ENCODE assay signal across 14 mouse cellular contexts in genomic region chr10:46087766-46088165, GRCm38 (mm10).
DNase-seq lines count a peak whose midpoint lies in the region; ATAC-seq lines count a peak whose summit lies in the region.
"Had no signal": no experiment of that assay in that cellular context is flagged by ENCODE, and none has a peak within 500 bp of the region (broad histone marks: within the 10 kb centered on the region; RNA-seq: fewer than 3 reads in every experiment).

No protein-coding gene starts in this region.

- no peak overlapping the region for H3K9ac ChIP-seq in neural tube, embryonic 11.5 days (ENCODE audit: low read length)
- H3K9ac ChIP-seq: heart, embryonic 13.5 days; lung, embryonic 15.5 days had no signal

- H3K4me3 ChIP-seq in hindbrain, embryonic 10.5 days: no peak overlapping the region
- H3K4me3 ChIP-seq in neural tube, embryonic 11.5 days (ENCODE audit: low read depth, low read length): no peak overlapping the region
- H3K4me3 ChIP-seq: heart, embryonic 13.5 days; lung, embryonic 15.5 days had no signal

- DNase-seq in left cerebral cortex, postnatal 4 days: peak; percentile 83
- no peak for DNase-seq in left cerebral cortex, postnatal 14 days (ENCODE audit: low spot score in 2 of 2)
- DNase-seq in cerebellum, adult 9-11 months: peak; percentile 9
- peak; percentile 58 for DNase-seq in hindbrain, embryonic 10.5 days (ENCODE audit: low spot score)
- peak; percentile 27 for DNase-seq in neural tube, embryonic 11.5 days (ENCODE audit: low spot score)
- DNase-seq in layer of hippocampus, adult 9-10 months (ENCODE audit: low spot score): no peak
- DNase-seq in layer of hippocampus, adult 8-10 months (ENCODE audit: low spot score in 2 of 2): no peak
- DNase-seq in adrenal gland, adult (ENCODE audit: inconsistent age in 2 of 2, low spot score in 1 of 2): no peak
- DNase-seq: adrenal gland, postnatal 36 days; kidney, adult 9 months had no signal

- no peak overlapping the region for H3K4me2 ChIP-seq in neural tube, embryonic 11.5 days (ENCODE audit: low read depth)
- H3K4me2 ChIP-seq: heart, embryonic 13.5 days; liver, embryonic 11.5 days; lung, embryonic 15.5 days had no signal

- intact Hi-C loops in left cerebral cortex, postnatal 4 days (cut with DNase I): no loop called here
- intact Hi-C loops in left cerebral cortex, postnatal 14 days (cut with DNase I): no loop called here

- ATAC-seq in neural tube, embryonic 11.5 days (ENCODE audit: insufficient read depth, low FRiP score, low TSS enrichment): no peak

- H3K9me3 ChIP-seq in hindbrain, embryonic 10.5 days: no peaks in the 10 kb centered on the region
- no peaks in the 10 kb centered on the region for H3K9me3 ChIP-seq in neural tube, embryonic 11.5 days (ENCODE audit: control insufficient read depth, low read length)
- H3K9me3 ChIP-seq: G1E; heart, embryonic 13.5 days; lung, embryonic 15.5 days had no signal

- WGBS in hindbrain, embryonic 10.5 days: 42% methylated on average over 4 of the region's 4 CpGs
- WGBS in neural tube, embryonic 11.5 days: 36% methylated on average over 4 of the region's 4 CpGs

- H3K27ac ChIP-seq in hindbrain, embryonic 10.5 days: no peak overlapping the region
- no peak overlapping the region for H3K27ac ChIP-seq in neural tube, embryonic 11.5 days (ENCODE audit: low read depth, low read length)
- H3K27ac ChIP-seq: heart, embryonic 13.5 days; lung, embryonic 15.5 days had no signal

- H3K4me1 ChIP-seq in hindbrain, embryonic 10.5 days (replicated peaks): 0 out of 2 replicates have a peak, but pooled peaks cover 8% of the 10 kb centered on the region
- no peaks in the 10 kb centered on the region for H3K4me1 ChIP-seq in neural tube, embryonic 11.5 days (ENCODE audit: control insufficient read depth, insufficient read depth, low read length)
- H3K4me1 ChIP-seq: heart, embryonic 13.5 days; lung, embryonic 15.5 days had no signal

- no peaks in the 10 kb centered on the region for H3K36me3 ChIP-seq in hindbrain, embryonic 10.5 days
- H3K36me3 ChIP-seq in neural tube, embryonic 11.5 days (ENCODE audit: control insufficient read depth, insufficient read depth, low read length): no peaks in the 10 kb centered on the region
- H3K36me3 ChIP-seq: G1E; heart, embryonic 13.5 days; lung, embryonic 15.5 days had no signal

- H3K27me3 ChIP-seq in hindbrain, embryonic 10.5 days (ENCODE audit: insufficient read depth, poor library complexity, severe bottlenecking): no peaks in the 10 kb centered on the region
- H3K27me3 ChIP-seq in neural tube, embryonic 11.5 days (ENCODE audit: control insufficient read depth, insufficient read depth, low read length): no peaks in the 10 kb centered on the region
- H3K27me3 ChIP-seq: heart, embryonic 13.5 days; lung, embryonic 15.5 days had no signal

Comparison
In these comparisons a context has a peak if more than half of its experiments do, and no peak if none do; other contexts are left out.
1. DNase-seq: peak in left cerebral cortex, postnatal 4 days (single experiment), cerebellum, adult 9-11 months (single experiment), hindbrain, embryonic 10.5 days (single experiment) and neural tube, embryonic 11.5 days (single experiment); none in left cerebral cortex, postnatal 14 days (0 of 2), layer of hippocampus, adult 9-10 months (single experiment), layer of hippocampus, adult 8-10 months (0 of 2) and adrenal gland, adult (0 of 2).